Mouse (Mus musculus) midbrain, embryonic 16.5 days (tissue): ENCODE data around the gene Ccdc85a. TPM values are rescaled to one million over a fixed set of nuclear protein-coding genes. Genes with fewer than 3 reads are reported as not detected.

Experiments
- ATAC-seq: fragments of 200-750 bp; cut with Nextera tagmentation; 2 replicates; pipeline ENCODE4 v1.8.0; 2017; ENCODE audit warnings: moderate TSS enrichment
- H3K27ac ChIP-seq: fragments of 300-500 bp; sonication (generic); 2 replicates; pipeline ENCODE4 v1.5.1; 2014; ENCODE audit warnings: mild to moderate bottlenecking, low read length, mixed read lengths
- H3K27me3 ChIP-seq: fragments of 300-500 bp; sonication (generic); 2 replicates; pipeline ENCODE4 v1.6.1; 2014; ENCODE audit warnings: low read depth, low read length, mixed read lengths; ENCODE audit not compliant: control insufficient read depth, insufficient read depth
- H3K36me3 ChIP-seq: fragments of 300-500 bp; sonication (generic); 2 replicates; pipeline ENCODE4 v1.6.1; 2014; ENCODE audit warnings: mild to moderate bottlenecking, low read length, moderate library complexity, mixed read lengths; ENCODE audit not compliant: control insufficient read depth, insufficient read depth
- H3K4me1 ChIP-seq: fragments of 300-500 bp; sonication (generic); 2 replicates; pipeline ENCODE4 v1.6.1; 2014; ENCODE audit warnings: mild to moderate bottlenecking, low read length, mixed read lengths; ENCODE audit not compliant: control insufficient read depth, insufficient read depth
- H3K4me2 ChIP-seq: fragments of 300-500 bp; sonication (generic); 2 replicates; pipeline ENCODE4 v1.6.1; 2014; ENCODE audit warnings: mild to moderate bottlenecking, low read length, mixed read lengths
- H3K4me3 ChIP-seq: fragments of 300-500 bp; sonication (generic); 2 replicates; pipeline ENCODE4 v1.5.1; 2014; ENCODE audit warnings: low read depth, mild to moderate bottlenecking, low read length, moderate library complexity, mixed read lengths
- H3K9ac ChIP-seq: fragments of 300-500 bp; sonication (generic); 2 replicates; pipeline ENCODE4 v1.6.1; 2014; ENCODE audit warnings: low read depth, low read length, mixed read lengths
- H3K9me3 ChIP-seq: fragments of 300-500 bp; sonication (generic); replicated peaks from 2 replicates; pipeline ENCODE4 v1.6.1; 2014; ENCODE audit warnings: mild to moderate bottlenecking, low read length, mixed read lengths; ENCODE audit not compliant: control insufficient read depth, poor library complexity, severe bottlenecking
- WGBS: fragments of 180-500 bp; shearing (Covaris S2); extraction: QIAGEN DNeasy Blood & Tissue Kit; methylation state at CpG from one replicate; pipeline ENCODE4 v1.1.7; 2014; 5-methylcytosine and 5-hydroxymethylcytosine counted together
- polyA plus RNA-seq: library from polyadenylated mRNA; unstranded; fragments of >200 nt; fragmentation: Nextera tagmentation; extraction: Ambion mirVana; gene quantifications from 2 replicates; pipeline ENCODE4 v1.2.1, GENCODE M21; 2015

Ccdc85a gene
- 61.7 and 69.8 TPM in 2 replicates for polyA plus RNA-seq

- Histone ChIP-seq H3K4me1 (peaks cover 13% of the 10 kb centered on the region), H3K27me3 (no peaks in the 10 kb centered on the region), H3K36me3 (no peaks in the 10 kb centered on the region), H3K27ac (peak within 1 kb of the TSS; percentile 94), H3K4me3 (peak within 1 kb of the TSS; percentile 84), H3K9ac (peak within 1 kb of the TSS; percentile 85), H3K4me2 (peak within 1 kb of the TSS; percentile 69), H3K9me3 (no peaks in the 10 kb centered on the region)
- ATAC-seq: peak; percentile 98
- WGBS: under 1% methylated on average over 24 of the region's 25 CpGs
Observed at GRCm38 (mm10) chr11:28583911-28584434, at the start of gene Ccdc85a. Gene Ccdc85a, minus strand, starts transcription at chr11:28584324.

- Histone ChIP-seq H3K27me3 (no peaks in the 10 kb centered on the region), H3K4me1 (no peaks in the 10 kb centered on the region), H3K9ac (no peak overlapping the region), H3K36me3 (no peaks in the 10 kb centered on the region), H3K9me3 (no peaks in the 10 kb centered on the region), H3K4me3 (no peak overlapping the region), H3K4me2 (no peak overlapping the region), H3K27ac (no peak overlapping the region)
- ATAC-seq: no peak
- 24% methylated on average over 1 of the region's 1 CpGs for WGBS
Observed at GRCm38 (mm10) chr11:28633571-28634125, 49.5 kb upstream of the Ccdc85a start.

DNA sequence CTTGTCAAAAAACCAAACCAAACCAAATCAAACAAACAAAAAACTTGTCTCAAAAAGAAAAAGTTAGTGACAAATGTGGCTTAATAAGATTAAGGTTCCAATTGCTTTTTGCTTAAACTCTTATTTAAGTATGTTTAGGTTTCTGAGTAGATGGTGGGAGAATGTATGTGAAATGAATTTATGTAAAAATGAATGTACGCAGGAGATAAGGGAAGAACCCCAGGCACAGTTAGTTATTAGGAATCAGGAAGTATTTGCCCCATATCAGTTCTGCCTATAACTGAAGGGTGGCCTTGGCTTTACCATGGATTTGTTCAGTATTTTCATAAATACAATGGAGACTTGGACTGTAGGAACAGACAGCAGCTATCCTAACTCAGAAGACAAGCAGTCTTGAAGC, 49.0 kb upstream of the Ccdc85a start:
- Histone ChIP-seq H3K27me3 (no peaks in the 10 kb centered on the region), H3K4me3 (no peak overlapping the region), H3K4me2 (no peak overlapping the region), H3K27ac (no peak overlapping the region), H3K9me3 (no peaks in the 10 kb centered on the region), H3K36me3 (no peaks in the 10 kb centered on the region), H3K9ac (no peak overlapping the region), H3K4me1 (no peaks in the 10 kb centered on the region)
- WGBS: 86% methylated on average over 1 of the region's 1 CpGs
- no peak for ATAC-seq

DNA sequence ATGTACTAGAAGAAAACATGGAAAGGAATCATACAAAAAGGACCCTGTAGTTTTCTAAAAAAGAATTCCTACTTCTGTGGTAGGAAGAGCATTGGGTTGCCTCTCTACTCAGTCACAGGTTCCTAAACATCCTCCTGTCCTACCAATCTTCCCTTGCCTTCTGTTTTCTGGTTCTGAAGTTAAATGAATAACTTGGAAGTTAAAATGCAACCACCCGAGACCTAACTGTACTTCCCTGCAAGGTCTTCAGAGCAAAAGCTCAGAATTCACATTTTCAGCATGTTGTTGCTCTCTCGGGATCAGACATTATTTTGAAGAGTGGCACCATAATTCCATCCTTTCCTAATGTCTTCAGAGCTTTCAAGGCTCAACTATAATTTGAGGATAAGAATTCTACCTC, 46.6 kb upstream of the Ccdc85a start:
- H3K4me1 ChIP-seq: no peaks in the 10 kb centered on the region
- H3K4me3 ChIP-seq: no peak overlapping the region
- no peak overlapping the region for H3K4me2 ChIP-seq
- 80% methylated on average over 2 of the region's 2 CpGs for WGBS
- H3K27ac ChIP-seq: no peak overlapping the region
- H3K27me3 ChIP-seq: no peaks in the 10 kb centered on the region
- no peaks in the 10 kb centered on the region for H3K36me3 ChIP-seq
- no peak for ATAC-seq
- H3K9ac ChIP-seq: no peak overlapping the region
- H3K9me3 ChIP-seq: no peaks in the 10 kb centered on the region

- H3K36me3 ChIP-seq: no peaks in the 10 kb centered on the region
- H3K27ac ChIP-seq: no peak overlapping the region
- no peaks in the 10 kb centered on the region for H3K4me1 ChIP-seq
- no peak overlapping the region for H3K9ac ChIP-seq
- no peaks in the 10 kb centered on the region for H3K27me3 ChIP-seq
- H3K4me3 ChIP-seq: no peak overlapping the region
- no peak overlapping the region for H3K4me2 ChIP-seq
- ATAC-seq: no peak
- no peaks in the 10 kb centered on the region for H3K9me3 ChIP-seq
Observed at GRCm38 (mm10) chr11:28610781-28611491, 26.8 kb upstream of the Ccdc85a start.

GRCm38 (mm10) chr11:28583138-28583910, 800 bp downstream of the Ccdc85a start:
- Histone ChIP-seq H3K9me3 (no peaks in the 10 kb centered on the region), H3K36me3 (no peaks in the 10 kb centered on the region), H3K4me2 (peak overlapping the region; percentile 69), H3K9ac (peak overlapping the region; percentile 85), H3K27ac (peak overlapping the region; percentile 94), H3K4me3 (peak overlapping the region; percentile 84), H3K4me1 (peaks cover 13% of the 10 kb centered on the region), H3K27me3 (no peaks in the 10 kb centered on the region)
- ATAC-seq: peak; percentile 84
- WGBS: under 1% methylated on average over 63 of the region's 63 CpGs

DNA sequence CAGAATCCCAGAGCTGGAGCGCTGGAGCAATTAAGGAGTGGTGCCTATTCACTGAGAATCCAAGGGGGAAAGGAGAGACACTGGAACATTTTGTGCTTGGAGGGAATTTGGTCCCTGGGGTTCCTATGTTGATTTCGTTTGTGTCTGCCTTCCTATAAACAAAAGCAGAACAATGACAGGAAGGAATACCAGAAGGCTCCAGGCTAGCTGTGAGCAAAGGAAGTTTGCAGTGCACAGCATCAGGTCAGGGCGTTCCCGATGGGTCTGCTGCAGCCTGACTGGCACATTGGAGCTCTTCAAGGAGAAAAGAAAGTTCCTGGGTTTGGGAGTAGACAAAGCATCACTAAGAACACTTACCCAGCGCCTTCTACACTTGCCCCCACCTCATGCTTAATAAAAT, 1.9 kb downstream of the Ccdc85a start:
- no peaks in the 10 kb centered on the region for H3K9me3 ChIP-seq
- H3K36me3 ChIP-seq: no peaks in the 10 kb centered on the region; the same call in 1 of the 2 replicates
- no peak for ATAC-seq
- peak overlapping the region; percentile 85 for H3K9ac ChIP-seq
- peak overlapping the region; percentile 5; the same call in 1 of the 2 replicates for H3K27ac ChIP-seq
- H3K4me1 ChIP-seq: peaks cover 13% of the 10 kb centered on the region
- peak overlapping the region; percentile 84 for H3K4me3 ChIP-seq
- H3K4me2 ChIP-seq: peak overlapping the region; percentile 69
- H3K27me3 ChIP-seq: no peaks in the 10 kb centered on the region
- WGBS: 11% methylated on average over 5 of the region's 5 CpGs

- peaks cover 21% of the 10 kb centered on the region for H3K36me3 ChIP-seq
- H3K4me3 ChIP-seq: no peak overlapping the region
- H3K27ac ChIP-seq: no peak overlapping the region
- no peak overlapping the region for H3K9ac ChIP-seq
- H3K4me2 ChIP-seq: no peak overlapping the region
- no peaks in the 10 kb centered on the region for H3K9me3 ChIP-seq
- ATAC-seq: no peak
- WGBS: 81% methylated on average over 1 of the region's 1 CpGs
- no peaks in the 10 kb centered on the region for H3K27me3 ChIP-seq
- H3K4me1 ChIP-seq: peaks cover 8% of the 10 kb centered on the region
Observed at GRCm38 (mm10) chr11:28572423-28572822, 11.7 kb downstream of the Ccdc85a start.

GRCm38 (mm10) chr11:28556420-28556819, 27.7 kb downstream of the Ccdc85a start:
- Histone ChIP-seq H3K27me3 (no peaks in the 10 kb centered on the region), H3K4me2 (no peak overlapping the region), H3K9ac (no peak overlapping the region), H3K9me3 (no peaks in the 10 kb centered on the region), H3K4me3 (no peak overlapping the region), H3K27ac (no peak overlapping the region), H3K36me3 (no peaks in the 10 kb centered on the region), H3K4me1 (no peaks in the 10 kb centered on the region)
- ATAC-seq: no peak
